Mouse (Mus musculus) heart, embryonic 13.5 days (tissue): ENCODE results near the gene Slc26a8. TPM values are rescaled to one million over a fixed set of nuclear protein-coding genes. Genes with fewer than 3 reads are reported as not detected.
"Not testable (repeated sequence)": the region's sequence is repeated elsewhere in the genome, so short reads cannot be mapped to it uniquely, and the experiment has no call there.

Experiments used
- ATAC-seq: fragments of 200-750 bp; cut with Nextera tagmentation; 2 replicates; pipeline ENCODE4 v1.8.0; 2017; ENCODE audit warnings: moderate TSS enrichment; ENCODE audit not compliant: insufficient number of reproducible peaks, low FRiP score, low TSS enrichment; ENCODE audit errors: extremely low read depth
- H3K27ac ChIP-seq: fragments of 300-500 bp; sonication (generic); replicated peaks from 2 replicates; pipeline ENCODE4 v1.5.1; 2015; ENCODE audit warnings: moderate library complexity, mild to moderate bottlenecking, inconsistent platforms
- H3K27me3 ChIP-seq: fragments of 300-500 bp; sonication (generic); replicated peaks from 2 replicates; pipeline ENCODE4 v1.6.1; 2015; ENCODE audit warnings: mild to moderate bottlenecking, inconsistent platforms
- H3K36me3 ChIP-seq: fragments of 300-500 bp; sonication (generic); 2 replicates; pipeline ENCODE4 v1.6.1; 2015; ENCODE audit warnings: mild to moderate bottlenecking, inconsistent platforms
- H3K4me1 ChIP-seq: fragments of 300-500 bp; sonication (generic); 2 replicates; pipeline ENCODE4 v1.6.1; 2015; ENCODE audit warnings: inconsistent platforms
- H3K4me2 ChIP-seq: fragments of 300-500 bp; sonication (generic); 2 replicates; pipeline ENCODE4 v1.6.1; 2015; ENCODE audit warnings: inconsistent platforms, mild to moderate bottlenecking, moderate library complexity
- H3K4me3 ChIP-seq: fragments of 300-500 bp; sonication (generic); 2 replicates; pipeline ENCODE4 v1.5.1; 2015; ENCODE audit warnings: moderate library complexity, mild to moderate bottlenecking, inconsistent platforms
- H3K9ac ChIP-seq: fragments of 300-500 bp; sonication (generic); 2 replicates; pipeline ENCODE4 v1.6.1; 2015; ENCODE audit warnings: inconsistent platforms, mild to moderate bottlenecking, moderate library complexity
- H3K9me3 ChIP-seq: fragments of 300-500 bp; sonication (generic); 2 replicates; pipeline ENCODE4 v1.6.1; 2016; ENCODE audit warnings: inconsistent platforms
- WGBS: fragments of 180-500 bp; shearing (Covaris S2); methylation state at CpG from one replicate; pipeline ENCODE4 v1.1.7; 2015; ENCODE audit warnings: mixed read lengths; 5-methylcytosine and 5-hydroxymethylcytosine counted together
- polyA plus RNA-seq: library from polyadenylated mRNA; unstranded; fragments of >200 nt; fragmentation: Nextera tagmentation; extraction: Ambion mirVana; gene quantifications from 2 replicates; pipeline ENCODE4 v1.2.1, GENCODE M21; 2015

Slc26a8 gene
- 0.10 and 0.15 TPM in 2 replicates for polyA plus RNA-seq

- WGBS, result 9% methylated on average over 40 of the region's 40 CpGs
- H3K27ac ChIP-seq, result peak within 1 kb of the TSS; percentile 73
- no peak for ATAC-seq
- no peaks in the 10 kb centered on the region for H3K9me3 ChIP-seq
- peaks cover 11% of the 10 kb centered on the region for H3K27me3 ChIP-seq
- H3K4me3 ChIP-seq, result peak within 1 kb of the TSS; percentile 84
- peak within 1 kb of the TSS; percentile 79 for H3K4me2 ChIP-seq
- H3K9ac ChIP-seq, result peak within 1 kb of the TSS; percentile 80
- no peaks in the 10 kb centered on the region for H3K36me3 ChIP-seq
- peaks cover 38% of the 10 kb centered on the region for H3K4me1 ChIP-seq
These were observed at the start of gene Slc26a8 for GRCm38 (mm10) chr17:28689586-28690283. Slc26a8 (minus strand) TSS chr17:28690233.

- Histone ChIP-seq H3K4me3 (no peak overlapping the region), H3K27ac (no peak overlapping the region), H3K4me2 (no peak overlapping the region), H3K36me3 (peaks cover 81% of the 10 kb centered on the region), H3K9me3 (no peaks in the 10 kb centered on the region), H3K27me3 (no peaks in the 10 kb centered on the region), H3K9ac (no peak overlapping the region), H3K4me1 (peaks cover 10% of the 10 kb centered on the region)
- 96% methylated on average over 6 of the region's 6 CpGs for WGBS
- no peak for ATAC-seq
These were observed 49.2 kb upstream of the Slc26a8 start for GRCm38 (mm10) chr17:28739244-28739643.

- WGBS, result 89% methylated on average over 4 of the region's 4 CpGs
- H3K27me3 ChIP-seq, result no peaks in the 10 kb centered on the region
- H3K36me3 ChIP-seq, result peaks cover 77% of the 10 kb centered on the region
- no peak overlapping the region for H3K27ac ChIP-seq
- no peak overlapping the region for H3K4me2 ChIP-seq
- H3K4me1 ChIP-seq, result peaks cover 10% of the 10 kb centered on the region
- H3K9ac ChIP-seq, result no peak overlapping the region
- ATAC-seq, result no peak
- H3K9me3 ChIP-seq, result no peaks in the 10 kb centered on the region
- H3K4me3 ChIP-seq, result no peak overlapping the region
These were observed 47.9 kb upstream of the Slc26a8 start for GRCm38 (mm10) chr17:28737973-28738372.

- no peak overlapping the region for H3K4me2 ChIP-seq
- no peaks in the 10 kb centered on the region for H3K27me3 ChIP-seq
- WGBS, result 71% methylated on average over 4 of the region's 4 CpGs
- H3K4me1 ChIP-seq, result peaks cover 10% of the 10 kb centered on the region
- H3K4me3 ChIP-seq, result no peak overlapping the region
- H3K9me3 ChIP-seq, result no peaks in the 10 kb centered on the region
- no peak overlapping the region for H3K27ac ChIP-seq
- peaks cover 77% of the 10 kb centered on the region for H3K36me3 ChIP-seq
- no peak overlapping the region for H3K9ac ChIP-seq
- no peak for ATAC-seq
These were observed 46.5 kb upstream of the Slc26a8 start for GRCm38 (mm10) chr17:28736486-28736885.

- ATAC-seq, result no peak
- peaks cover 77% of the 10 kb centered on the region for H3K36me3 ChIP-seq
- 84% methylated on average over 6 of the region's 6 CpGs for WGBS
- H3K27me3 ChIP-seq, result no peaks in the 10 kb centered on the region
- no peaks in the 10 kb centered on the region for H3K9me3 ChIP-seq
- no peak overlapping the region for H3K4me2 ChIP-seq
- no peak overlapping the region for H3K4me3 ChIP-seq
- H3K4me1 ChIP-seq, result peaks cover 10% of the 10 kb centered on the region
- no peak overlapping the region for H3K9ac ChIP-seq
- H3K27ac ChIP-seq, result no peak overlapping the region
These were observed 45.5 kb upstream of the Slc26a8 start for GRCm38 (mm10) chr17:28735317-28736105.

GRCm38 (mm10) chr17:28727511-28727910 is 37.5 kb upstream of the Slc26a8 start:
- not testable (repeated sequence) for H3K4me2 ChIP-seq, H3K9ac ChIP-seq, H3K4me1 ChIP-seq, ATAC-seq, H3K9me3 ChIP-seq, H3K27ac ChIP-seq, H3K27me3 ChIP-seq, H3K4me3 ChIP-seq
- H3K36me3 ChIP-seq, result peaks cover 96% of the 10 kb centered on the region
- 91% methylated on average over 11 of the region's 11 CpGs for WGBS

- no peak within 1 kb of the TSS for H3K4me3 ChIP-seq
- H3K9ac ChIP-seq, result no peak within 1 kb of the TSS
- no peaks in the 10 kb centered on the region for H3K9me3 ChIP-seq
- no peak within 1 kb of the TSS for H3K27ac ChIP-seq
- peaks cover 93% of the 10 kb centered on the region for H3K36me3 ChIP-seq
- H3K27me3 ChIP-seq, result no peaks in the 10 kb centered on the region
- no peak within 1 kb of the TSS for H3K4me2 ChIP-seq
- WGBS, result 91% methylated on average over 4 of the region's 4 CpGs
- H3K4me1 ChIP-seq, result peaks cover 15% of the 10 kb centered on the region
- no peak for ATAC-seq
These were observed 35.8 kb upstream of the Slc26a8 start, which contains the start of gene AC170998.1 for GRCm38 (mm10) chr17:28725783-28726182. AC170998.1 (plus strand) TSS chr17:28726083.

GRCm38 (mm10) chr17:28717535-28717934 is 27.5 kb upstream of the Slc26a8 start:
- ATAC-seq, result no peak
- no peak overlapping the region for H3K4me2 ChIP-seq
- H3K36me3 ChIP-seq, result peaks cover 82% of the 10 kb centered on the region
- 68% methylated on average over 3 of the region's 3 CpGs for WGBS
- H3K4me3 ChIP-seq, result no peak overlapping the region
- H3K9me3 ChIP-seq, result no peaks in the 10 kb centered on the region
- no peak overlapping the region for H3K27ac ChIP-seq
- H3K4me1 ChIP-seq, result peaks cover 42% of the 10 kb centered on the region
- no peak overlapping the region for H3K9ac ChIP-seq
- H3K27me3 ChIP-seq, result no peaks in the 10 kb centered on the region

- WGBS, result 70% methylated on average over 6 of the region's 7 CpGs
- no peak overlapping the region for H3K27ac ChIP-seq
- no peak overlapping the region for H3K4me3 ChIP-seq
- no peaks in the 10 kb centered on the region for H3K9me3 ChIP-seq
- H3K4me2 ChIP-seq, result no peak overlapping the region
- peaks cover 44% of the 10 kb centered on the region for H3K4me1 ChIP-seq
- H3K9ac ChIP-seq, result no peak overlapping the region
- ATAC-seq, result no peak
- H3K36me3 ChIP-seq, result peaks cover 69% of the 10 kb centered on the region
- H3K27me3 ChIP-seq, result no peaks in the 10 kb centered on the region
These were observed 26.0 kb upstream of the Slc26a8 start for GRCm38 (mm10) chr17:28715832-28716548.

- Histone ChIP-seq H3K4me2 (no peak overlapping the region), H3K27me3 (no peaks in the 10 kb centered on the region), H3K27ac (no peak overlapping the region), H3K4me3 (no peak overlapping the region), H3K9me3 (no peaks in the 10 kb centered on the region), H3K36me3 (peaks cover 53% of the 10 kb centered on the region), H3K4me1 (peaks cover 42% of the 10 kb centered on the region), H3K9ac (no peak overlapping the region)
- ATAC-seq, result no peak
- WGBS, result 95% methylated on average over 3 of the region's 3 CpGs
These were observed 24.0 kb upstream of the Slc26a8 start for GRCm38 (mm10) chr17:28714006-28714405.

- no peak for ATAC-seq
- 50% methylated on average over 6 of the region's 6 CpGs for WGBS
- peak overlapping the region; percentile 44 for H3K4me2 ChIP-seq
These were observed 22.3 kb upstream of the Slc26a8 start for GRCm38 (mm10) chr17:28712305-28712704.

More at GRCm38 (mm10) chr17:28712305-28712704, 22.3 kb upstream of the Slc26a8 start:
- no peaks in the 10 kb centered on the region for H3K9me3 ChIP-seq
- H3K9ac ChIP-seq, result no peak overlapping the region
- H3K27me3 ChIP-seq, result no peaks in the 10 kb centered on the region
- H3K27ac ChIP-seq, result peak overlapping the region; percentile 69
- peaks cover 48% of the 10 kb centered on the region for H3K4me1 ChIP-seq
- peaks cover 39% of the 10 kb centered on the region for H3K36me3 ChIP-seq
- no peak overlapping the region for H3K4me3 ChIP-seq
